Mouse (Mus musculus) midbrain, postnatal 0 days (tissue): Measurements from ENCODE around the gene Cfd. TPM values are rescaled to one million over a fixed set of nuclear protein-coding genes. Genes with fewer than 3 reads are reported as not detected.

Source experiments
- ATAC-seq: fragments of 200-750 bp; cut with Nextera tagmentation; 2 replicates; pipeline ENCODE4 v1.8.0; 2017; ENCODE audit warnings: moderate number of reproducible peaks, mild to moderate bottlenecking, moderate TSS enrichment, moderate library complexity; ENCODE audit not compliant: low FRiP score
- DNase-seq: peaks from one replicate; pipeline ENCODE4 v3.0.0-alpha.2; 2015; ENCODE audit warnings: low spot score
- H3K27ac ChIP-seq: fragments of 300-500 bp; sonication (generic); 2 replicates; pipeline ENCODE4 v1.5.1; 2014; ENCODE audit warnings: low read depth, mild to moderate bottlenecking, low read length, mixed read lengths
- H3K27me3 ChIP-seq: fragments of 300-500 bp; sonication (generic); 2 replicates; pipeline ENCODE4 v1.6.1; 2014; ENCODE audit warnings: low read length, control low read depth, mixed read lengths; ENCODE audit not compliant: insufficient read depth
- H3K36me3 ChIP-seq: fragments of 300-500 bp; sonication (generic); 2 replicates; pipeline ENCODE4 v1.6.1; 2014; ENCODE audit warnings: low read length, control low read depth, mixed read lengths; ENCODE audit not compliant: insufficient read depth
- H3K4me1 ChIP-seq: fragments of 300-500 bp; sonication (generic); 2 replicates; pipeline ENCODE4 v1.6.1; 2014; ENCODE audit warnings: mild to moderate bottlenecking, control low read depth, antibody characterized with exemption, low read length, mixed read lengths; ENCODE audit not compliant: insufficient read depth
- H3K4me2 ChIP-seq: fragments of 300-500 bp; sonication (generic); 2 replicates; pipeline ENCODE4 v1.6.1; 2014; ENCODE audit warnings: low read depth, mild to moderate bottlenecking, low read length, mixed read lengths; ENCODE audit not compliant: poor library complexity, severe bottlenecking
- H3K4me3 ChIP-seq: fragments of 300-500 bp; sonication (generic); 2 replicates; pipeline ENCODE4 v1.5.1; 2014; ENCODE audit warnings: low read depth, mild to moderate bottlenecking, low read length, moderate library complexity
- H3K9ac ChIP-seq: fragments of 300-500 bp; sonication (generic); replicated peaks from 2 replicates; pipeline ENCODE4 v1.6.1; 2014; ENCODE audit warnings: mild to moderate bottlenecking, low read length, moderate library complexity, mixed read lengths; ENCODE audit not compliant: poor library complexity, severe bottlenecking
- H3K9me3 ChIP-seq: fragments of 300-500 bp; sonication (generic); 2 replicates; pipeline ENCODE4 v1.6.1; 2016; ENCODE audit warnings: low read length, control low read depth
- CTCF ChIP-seq: IDR thresholded peaks from 2 replicates; pipeline ENCODE4 v1.5.1; 2016; ENCODE audit warnings: antibody characterized with exemption, mild to moderate bottlenecking
- WGBS: fragments of 180-500 bp; shearing (Covaris S2); extraction: QIAGEN DNeasy Blood & Tissue Kit; methylation state at CpG from one replicate; pipeline ENCODE4 v1.1.7; 2014; 5-methylcytosine and 5-hydroxymethylcytosine counted together
- polyA plus RNA-seq: library from polyadenylated mRNA; unstranded; fragments of >200 nt; fragmentation: Nextera tagmentation; extraction: Ambion mirVana; gene quantifications from 2 replicates; pipeline ENCODE4 v1.2.1, GENCODE M21; 2015
- total RNA-seq: library from RNA; depleted of rRNA; stranded (reverse); fragments of >200 nt; gene quantifications from 2 replicates; pipeline ENCODE4 v1.2.3, GENCODE M21; 2014

The Cfd gene
- total and polyA plus RNA-seq, 2 experiments from 2014 or later = not detected

DNA sequence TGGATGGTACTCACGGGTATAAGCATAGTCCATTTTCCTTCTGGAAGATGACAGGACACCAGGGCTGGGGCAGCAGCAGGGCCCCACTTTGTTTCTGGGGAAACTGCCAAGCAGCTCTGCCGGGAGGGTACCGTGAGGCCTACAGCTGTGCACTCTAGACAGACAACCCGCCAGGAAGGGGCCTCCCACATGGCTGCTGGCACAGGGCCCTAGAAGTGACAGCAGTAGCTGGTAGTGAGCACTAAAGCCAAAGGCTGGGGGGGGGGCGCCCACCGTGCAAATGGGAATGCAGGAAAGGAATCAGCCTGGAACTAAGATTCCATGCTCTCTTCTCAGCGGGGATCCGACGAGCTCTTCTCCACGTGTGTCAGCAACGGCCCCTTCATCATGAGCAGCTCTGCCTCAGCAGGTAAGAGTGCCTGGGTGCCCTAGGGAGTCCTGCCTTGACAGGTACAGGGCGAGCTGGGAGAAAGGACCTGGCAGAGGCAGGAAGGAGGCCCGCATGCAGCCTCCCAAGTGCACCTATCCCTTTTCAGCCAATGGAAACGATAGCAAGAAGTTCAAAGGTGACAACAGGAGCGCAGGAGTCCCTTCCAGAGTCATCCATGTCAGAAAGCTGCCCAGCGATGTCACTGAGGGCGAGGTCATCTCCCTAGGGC, 32.1 kb upstream of the Cfd start:
- H3K4me3 ChIP-seq = no peak overlapping the region
- no peak for ATAC-seq
- H3K36me3 ChIP-seq = peaks cover 39% of the 10 kb centered on the region
- H3K4me2 ChIP-seq = peak overlapping the region; percentile 8; the same call in 1 of the 2 replicates
- H3K27ac ChIP-seq = no peak overlapping the region
- no peaks in the 10 kb centered on the region for H3K9me3 ChIP-seq
- peak; percentile 89 for DNase-seq
- peaks cover 24% of the 10 kb centered on the region for H3K4me1 ChIP-seq
- WGBS = 43% methylated on average over 17 of the region's 17 CpGs
- H3K27me3 ChIP-seq = no peaks in the 10 kb centered on the region
- TF ChIP-seq CTCF = no peak
- H3K9ac ChIP-seq = no peak overlapping the region

DNA sequence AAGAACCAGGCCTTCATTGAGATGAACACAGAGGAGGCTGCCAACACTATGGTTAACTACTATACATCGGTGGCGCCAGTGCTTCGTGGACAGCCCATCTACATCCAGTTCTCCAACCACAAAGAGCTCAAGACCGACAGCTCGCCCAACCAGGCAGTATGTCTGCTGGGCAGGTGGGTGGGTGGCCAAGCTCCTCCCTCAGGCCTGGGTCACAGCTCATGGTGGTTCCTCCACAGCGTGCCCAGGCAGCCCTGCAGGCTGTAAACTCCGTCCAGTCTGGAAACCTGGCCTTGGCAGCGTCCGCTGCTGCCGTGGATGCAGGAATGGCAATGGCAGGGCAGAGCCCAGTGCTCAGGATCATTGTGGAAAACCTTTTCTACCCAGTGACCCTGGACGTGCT, 31.5 kb upstream of the Cfd start:
- no peaks in the 10 kb centered on the region for H3K9me3 ChIP-seq
- TF ChIP-seq CTCF = no peak
- H3K4me3 ChIP-seq = no peak overlapping the region
- H3K4me2 ChIP-seq = no peak overlapping the region
- H3K9ac ChIP-seq = no peak overlapping the region
- no peak overlapping the region for H3K27ac ChIP-seq
- WGBS = 84% methylated on average over 11 of the region's 11 CpGs
- DNase-seq (no peak), ATAC-seq (no peak)
- peaks cover 24% of the 10 kb centered on the region for H3K4me1 ChIP-seq
- peaks cover 39% of the 10 kb centered on the region for H3K36me3 ChIP-seq
- H3K27me3 ChIP-seq = no peaks in the 10 kb centered on the region

DNA sequence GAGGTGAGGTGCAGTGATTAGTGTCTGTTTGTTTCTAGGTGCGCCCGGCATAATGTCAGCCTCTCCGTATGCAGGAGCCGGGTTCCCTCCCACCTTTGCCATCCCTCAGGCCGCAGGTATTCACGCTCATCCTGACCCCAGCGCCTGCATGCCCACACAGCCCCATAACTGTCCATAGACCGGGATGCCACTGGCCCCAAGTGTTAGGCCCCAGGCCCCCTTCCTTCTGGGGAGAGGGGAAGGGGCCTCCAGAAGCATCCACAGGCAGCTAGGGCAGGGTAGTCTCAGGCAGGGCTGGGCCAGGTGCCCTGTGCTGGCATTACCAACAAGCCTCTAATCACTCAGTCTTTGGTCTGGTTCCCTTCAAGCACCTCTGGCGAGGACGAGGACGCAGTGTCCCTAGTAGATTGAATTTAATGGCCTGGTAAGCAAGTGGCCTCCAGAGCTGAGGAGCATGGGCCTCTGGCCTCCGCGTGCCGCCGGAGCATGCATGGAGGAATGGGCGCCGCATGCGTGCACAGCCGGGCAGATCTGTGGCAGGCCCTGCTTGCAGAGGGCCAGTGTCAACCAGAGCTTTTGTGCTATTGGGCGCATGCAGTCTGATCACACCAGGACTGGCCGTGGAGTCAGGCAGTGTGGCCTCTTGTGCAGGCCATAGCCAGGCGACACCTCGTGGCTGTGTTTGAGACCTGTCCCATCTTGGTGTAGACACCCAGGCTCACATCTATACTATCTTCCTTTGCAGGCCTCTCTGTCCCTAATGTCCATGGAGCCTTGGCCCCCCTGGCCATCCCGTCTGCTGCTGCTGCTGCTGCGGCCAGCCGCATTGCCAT, 30.4 kb upstream of the Cfd start:
- Histone ChIP-seq H3K4me2 (no peak overlapping the region), H3K9me3 (no peaks in the 10 kb centered on the region), H3K27ac (no peak overlapping the region), H3K9ac (no peak overlapping the region), H3K36me3 (peaks cover 47% of the 10 kb centered on the region), H3K4me3 (no peak overlapping the region), H3K4me1 (peaks cover 24% of the 10 kb centered on the region), H3K27me3 (no peaks in the 10 kb centered on the region)
- ATAC-seq (no peak), DNase-seq (no peak)
- no peak for TF ChIP-seq CTCF
- 92% methylated on average over 26 of the region's 26 CpGs for WGBS

DNA sequence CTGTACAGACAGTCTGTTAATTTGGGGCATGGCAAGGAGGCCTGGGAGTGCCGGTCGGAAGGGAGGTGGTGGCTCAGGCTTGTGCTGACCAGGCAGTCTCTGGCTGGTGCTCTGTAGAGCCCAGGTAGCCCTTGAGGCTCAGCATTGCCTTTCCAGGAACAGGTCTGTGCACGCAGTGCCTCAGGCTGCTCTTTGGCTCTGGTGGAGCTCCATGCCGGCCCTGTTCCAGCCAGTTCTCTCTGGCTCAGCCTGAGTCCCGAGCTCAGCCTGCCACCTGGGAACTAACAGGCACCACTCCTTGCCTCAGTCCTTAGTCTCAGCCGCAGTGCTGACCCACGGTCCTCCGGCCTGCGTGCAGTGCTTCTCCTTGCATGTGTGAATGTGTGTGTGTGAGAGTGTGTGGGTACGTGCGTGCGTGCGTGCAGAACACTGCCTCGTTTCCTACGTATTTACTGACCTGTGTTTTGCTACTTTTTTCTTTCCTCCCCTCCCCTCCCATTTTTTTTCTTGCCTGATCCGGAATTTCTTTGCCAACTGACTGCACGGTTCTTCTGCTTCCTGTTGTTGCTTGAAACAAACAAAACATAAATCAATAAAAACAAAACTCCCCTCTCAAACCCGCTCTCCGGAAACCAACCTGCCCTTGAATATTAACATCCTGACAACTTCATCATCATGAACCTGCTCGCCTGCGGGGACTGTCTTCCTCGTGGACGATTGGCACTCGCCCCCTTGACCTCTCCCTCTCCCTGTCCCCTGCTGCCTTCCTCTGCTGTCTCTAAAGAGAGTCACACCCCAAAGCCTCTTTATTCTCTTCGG, 29.2 kb upstream of the Cfd start:
- Histone ChIP-seq H3K4me1 (peaks cover 14% of the 10 kb centered on the region), H3K9me3 (no peaks in the 10 kb centered on the region), H3K36me3 (peaks cover 58% of the 10 kb centered on the region), H3K27me3 (no peaks in the 10 kb centered on the region), H3K27ac (no peak overlapping the region), H3K4me3 (no peak overlapping the region), H3K9ac (no peak overlapping the region), H3K4me2 (no peak overlapping the region)
- WGBS = 80% methylated on average over 25 of the region's 25 CpGs
- no peak for TF ChIP-seq CTCF
- no peak for DNase-seq
- no peak for ATAC-seq

DNA sequence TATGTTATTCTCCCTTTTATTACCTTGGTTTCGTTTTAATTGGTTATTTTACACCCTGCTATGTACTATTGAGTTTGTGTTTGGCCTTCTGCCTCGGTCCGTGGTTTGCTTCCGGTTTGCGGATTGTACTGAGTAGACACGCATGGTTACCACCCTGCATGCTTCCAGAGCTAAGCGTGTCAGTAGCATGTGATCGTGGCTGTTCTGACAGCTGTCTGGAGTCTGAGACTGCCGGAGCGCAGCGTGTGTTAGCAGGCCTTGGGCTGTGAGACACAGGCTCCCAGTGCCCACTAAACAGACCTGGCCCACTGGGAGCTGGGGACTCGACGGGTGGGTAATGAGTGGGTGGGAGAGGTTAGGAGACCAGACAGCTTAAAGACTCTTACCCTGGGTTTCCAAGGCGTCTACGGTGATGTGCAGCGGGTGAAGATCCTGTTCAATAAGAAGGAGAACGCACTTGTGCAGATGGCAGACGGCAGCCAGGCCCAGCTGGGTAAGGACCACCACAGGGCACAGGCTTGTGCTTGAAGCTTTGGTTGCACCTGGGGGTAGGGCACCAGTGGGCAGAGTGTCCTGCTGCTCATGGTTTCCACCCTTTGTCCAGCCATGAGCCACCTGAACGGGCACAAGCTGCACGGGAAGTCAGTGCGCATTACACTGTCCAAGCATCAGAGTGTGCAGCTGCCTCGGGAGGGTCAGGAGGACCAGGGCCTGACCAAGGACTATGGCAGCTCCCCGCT, 28.4 kb upstream of the Cfd start:
- DNase-seq = peak; percentile 57
- H3K9ac ChIP-seq = no peak overlapping the region
- TF ChIP-seq CTCF = no peak
- H3K9me3 ChIP-seq = no peaks in the 10 kb centered on the region
- H3K27ac ChIP-seq = no peak overlapping the region
- no peak for ATAC-seq
- H3K4me1 ChIP-seq = peaks cover 6% of the 10 kb centered on the region; the same call in 1 of the 2 replicates
- H3K4me2 ChIP-seq = no peak overlapping the region
- 80% methylated on average over 23 of the region's 23 CpGs for WGBS
- no peak overlapping the region for H3K4me3 ChIP-seq
- peaks cover 66% of the 10 kb centered on the region for H3K36me3 ChIP-seq
- no peaks in the 10 kb centered on the region for H3K27me3 ChIP-seq
